Mouse (Mus musculus) midbrain, postnatal 0 days (tissue): Measurements from ENCODE around the gene Spice1. TPM values are rescaled to one million over a fixed set of nuclear protein-coding genes. Genes with fewer than 3 reads are reported as not detected.

Experiments
- ATAC-seq: fragments of 200-750 bp; cut with Nextera tagmentation; 2 replicates; pipeline ENCODE4 v1.8.0; 2017; ENCODE audit warnings: moderate number of reproducible peaks, mild to moderate bottlenecking, moderate TSS enrichment, moderate library complexity; ENCODE audit not compliant: low FRiP score
- DNase-seq: peaks from one replicate; pipeline ENCODE4 v3.0.0-alpha.2; 2015; ENCODE audit warnings: low spot score
- H3K27ac ChIP-seq: fragments of 300-500 bp; sonication (generic); 2 replicates; pipeline ENCODE4 v1.5.1; 2014; ENCODE audit warnings: low read depth, mild to moderate bottlenecking, low read length, mixed read lengths
- H3K27me3 ChIP-seq: fragments of 300-500 bp; sonication (generic); 2 replicates; pipeline ENCODE4 v1.6.1; 2014; ENCODE audit warnings: low read length, control low read depth, mixed read lengths; ENCODE audit not compliant: insufficient read depth
- H3K36me3 ChIP-seq: fragments of 300-500 bp; sonication (generic); 2 replicates; pipeline ENCODE4 v1.6.1; 2014; ENCODE audit warnings: low read length, control low read depth, mixed read lengths; ENCODE audit not compliant: insufficient read depth
- H3K4me1 ChIP-seq: fragments of 300-500 bp; sonication (generic); 2 replicates; pipeline ENCODE4 v1.6.1; 2014; ENCODE audit warnings: mild to moderate bottlenecking, control low read depth, antibody characterized with exemption, low read length, mixed read lengths; ENCODE audit not compliant: insufficient read depth
- H3K4me2 ChIP-seq: fragments of 300-500 bp; sonication (generic); 2 replicates; pipeline ENCODE4 v1.6.1; 2014; ENCODE audit warnings: low read depth, mild to moderate bottlenecking, low read length, mixed read lengths; ENCODE audit not compliant: poor library complexity, severe bottlenecking
- H3K4me3 ChIP-seq: fragments of 300-500 bp; sonication (generic); 2 replicates; pipeline ENCODE4 v1.5.1; 2014; ENCODE audit warnings: low read depth, mild to moderate bottlenecking, low read length, moderate library complexity
- H3K9ac ChIP-seq: fragments of 300-500 bp; sonication (generic); replicated peaks from 2 replicates; pipeline ENCODE4 v1.6.1; 2014; ENCODE audit warnings: mild to moderate bottlenecking, low read length, moderate library complexity, mixed read lengths; ENCODE audit not compliant: poor library complexity, severe bottlenecking
- H3K9me3 ChIP-seq: fragments of 300-500 bp; sonication (generic); 2 replicates; pipeline ENCODE4 v1.6.1; 2016; ENCODE audit warnings: low read length, control low read depth
- CTCF ChIP-seq: IDR thresholded peaks from 2 replicates; pipeline ENCODE4 v1.5.1; 2016; ENCODE audit warnings: antibody characterized with exemption, mild to moderate bottlenecking
- WGBS: fragments of 180-500 bp; shearing (Covaris S2); extraction: QIAGEN DNeasy Blood & Tissue Kit; methylation state at CpG from one replicate; pipeline ENCODE4 v1.1.7; 2014; 5-methylcytosine and 5-hydroxymethylcytosine counted together
- polyA plus RNA-seq: library from polyadenylated mRNA; unstranded; fragments of >200 nt; fragmentation: Nextera tagmentation; extraction: Ambion mirVana; gene quantifications from 2 replicates; pipeline ENCODE4 v1.2.1, GENCODE M21; 2015
- total RNA-seq: library from RNA; depleted of rRNA; stranded (reverse); fragments of >200 nt; gene quantifications from 2 replicates; pipeline ENCODE4 v1.2.3, GENCODE M21; 2014

Gene Spice1
- total and polyA plus RNA-seq, 2 experiments from 2014 or later, result 10.9 to 14.0 TPM

GRCm38 (mm10) chr16:44408290-44408689 is 61.4 kb downstream of the Spice1 start:
- no peak overlapping the region for H3K27ac ChIP-seq
- no peak overlapping the region for H3K4me3 ChIP-seq
- H3K9ac ChIP-seq, result no peak overlapping the region
- no peak for TF ChIP-seq CTCF
- H3K4me1 ChIP-seq, result no peaks in the 10 kb centered on the region
- no peak for ATAC-seq
- H3K36me3 ChIP-seq, result no peaks in the 10 kb centered on the region
- no peaks in the 10 kb centered on the region for H3K9me3 ChIP-seq
- 90% methylated on average over 2 of the region's 2 CpGs for WGBS
- no peak overlapping the region for H3K4me2 ChIP-seq
- DNase-seq, result no peak
- H3K27me3 ChIP-seq, result no peaks in the 10 kb centered on the region

DNA sequence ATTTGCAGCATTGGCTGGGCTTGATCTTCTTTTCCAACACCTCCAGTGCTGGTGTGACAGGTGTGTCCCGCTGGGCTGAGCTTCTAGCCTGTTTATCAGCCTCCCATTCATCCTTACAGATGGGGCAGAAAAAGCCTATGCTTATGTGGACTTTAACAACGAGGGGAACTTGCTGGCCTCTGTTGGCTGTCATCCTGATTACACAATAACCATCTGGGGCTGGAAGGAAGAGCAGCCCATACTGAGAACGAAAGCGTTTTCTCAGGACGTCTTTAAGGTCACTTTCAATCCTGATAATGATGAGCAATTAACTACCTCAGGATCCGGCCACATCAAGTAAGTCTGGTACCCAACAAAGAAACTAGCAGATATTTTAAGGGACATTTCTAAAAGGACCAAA is 63.3 kb downstream of the Spice1 start:
- TF ChIP-seq CTCF, result no peak
- Histone ChIP-seq H3K4me2 (no peak overlapping the region), H3K27me3 (no peaks in the 10 kb centered on the region), H3K9me3 (no peaks in the 10 kb centered on the region), H3K36me3 (no peaks in the 10 kb centered on the region), H3K4me3 (no peak overlapping the region), H3K9ac (no peak overlapping the region), H3K4me1 (no peaks in the 10 kb centered on the region), H3K27ac (no peak overlapping the region)
- WGBS, result 52% methylated on average over 6 of the region's 6 CpGs
- no peak for DNase-seq
- ATAC-seq, result no peak

GRCm38 (mm10) chr16:44417596-44417995 is 70.7 kb downstream of the Spice1 start:
- H3K27me3 ChIP-seq, result no peaks in the 10 kb centered on the region
- H3K36me3 ChIP-seq, result no peaks in the 10 kb centered on the region
- DNase-seq (no peak), ATAC-seq (no peak)
- WGBS, result 80% methylated on average over 8 of the region's 8 CpGs
- H3K4me2 ChIP-seq, result no peak overlapping the region
- no peaks in the 10 kb centered on the region for H3K4me1 ChIP-seq
- no peak overlapping the region for H3K27ac ChIP-seq
- no peak overlapping the region for H3K9ac ChIP-seq
- no peaks in the 10 kb centered on the region for H3K9me3 ChIP-seq
- no peak for TF ChIP-seq CTCF
- H3K4me3 ChIP-seq, result no peak overlapping the region

DNA sequence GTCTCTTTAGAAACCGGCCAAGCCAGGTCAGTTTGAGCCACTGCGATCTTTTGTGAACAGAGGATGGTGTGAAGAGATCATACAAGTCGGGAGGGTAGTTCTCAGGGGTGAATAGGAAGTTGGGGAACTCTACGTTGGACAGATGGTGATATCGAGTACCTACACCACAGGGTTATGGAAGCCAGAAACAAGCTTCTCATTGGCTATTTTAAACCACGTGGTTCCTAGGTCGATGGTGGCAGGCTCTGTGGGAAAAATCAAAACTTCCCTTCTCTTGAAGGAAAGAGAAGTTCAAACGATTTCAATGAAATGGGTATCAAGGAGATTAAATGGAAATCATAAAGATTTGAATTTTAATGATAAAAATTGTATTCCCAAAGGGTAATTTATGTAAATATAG is 74.8 kb downstream of the Spice1 start:
- Histone ChIP-seq H3K9ac (no peak overlapping the region), H3K27me3 (no peaks in the 10 kb centered on the region), H3K4me3 (no peak overlapping the region), H3K9me3 (no peaks in the 10 kb centered on the region), H3K27ac (no peak overlapping the region), H3K4me1 (no peaks in the 10 kb centered on the region), H3K4me2 (no peak overlapping the region), H3K36me3 (no peaks in the 10 kb centered on the region)
- DNase-seq (no peak), ATAC-seq (no peak)
- WGBS, result 88% methylated on average over 8 of the region's 8 CpGs
- no peak for TF ChIP-seq CTCF

- no peak for ATAC-seq
- no peak overlapping the region for H3K4me3 ChIP-seq
- WGBS, result 29% methylated on average over 3 of the region's 3 CpGs
- H3K27ac ChIP-seq, result no peak overlapping the region
- no peak for TF ChIP-seq CTCF
- H3K36me3 ChIP-seq, result no peaks in the 10 kb centered on the region
- H3K9ac ChIP-seq, result no peak overlapping the region
- no peaks in the 10 kb centered on the region for H3K27me3 ChIP-seq
- H3K9me3 ChIP-seq, result no peaks in the 10 kb centered on the region
- no peak overlapping the region for H3K4me2 ChIP-seq
- no peaks in the 10 kb centered on the region for H3K4me1 ChIP-seq
- DNase-seq, result peak; percentile 63
These were observed 76.6 kb downstream of the Spice1 start for GRCm38 (mm10) chr16:44423499-44423898.

DNA sequence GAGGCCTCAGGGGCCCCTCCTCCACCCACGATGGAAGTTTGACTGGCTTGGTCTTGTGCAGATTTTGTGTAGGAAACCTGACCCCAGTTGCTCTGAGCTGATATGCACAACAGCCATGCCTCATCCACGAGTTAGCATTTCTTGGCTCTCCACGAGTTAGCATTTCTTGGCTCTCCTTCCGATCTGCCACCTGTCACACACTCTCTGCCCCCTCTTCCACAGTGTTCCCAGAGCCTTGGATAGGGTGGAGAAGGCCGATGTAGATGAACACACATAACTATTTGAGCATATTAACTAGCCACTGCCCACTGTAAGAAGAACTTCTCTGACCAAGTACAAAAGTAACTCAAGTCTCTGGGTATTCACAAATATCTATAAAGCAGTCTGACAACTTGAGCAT is 81.5 kb downstream of the Spice1 start:
- ATAC-seq (no peak), DNase-seq (no peak)
- H3K27me3 ChIP-seq, result no peaks in the 10 kb centered on the region
- no peak overlapping the region for H3K9ac ChIP-seq
- 88% methylated on average over 5 of the region's 5 CpGs for WGBS
- H3K4me1 ChIP-seq, result no peaks in the 10 kb centered on the region
- no peak overlapping the region for H3K4me2 ChIP-seq
- no peak for TF ChIP-seq CTCF
- H3K4me3 ChIP-seq, result no peak overlapping the region
- no peaks in the 10 kb centered on the region for H3K9me3 ChIP-seq
- H3K27ac ChIP-seq, result no peak overlapping the region
- no peaks in the 10 kb centered on the region for H3K36me3 ChIP-seq
